Mouse (Mus musculus) brain, embryonic 18.5 days (tissue): ENCODE measurements around the gene Itgb3.
"Not testable (repeated sequence)": the region's sequence is repeated elsewhere in the genome, so short reads cannot be mapped to it uniquely, and the experiment has no call there.

Experiments
- DNase-seq: peaks from one replicate; pipeline ENCODE4 v3.0.0-alpha.2; 2012; ENCODE audit warnings: low read depth, low spot score

Itgb3 gene

DNA sequence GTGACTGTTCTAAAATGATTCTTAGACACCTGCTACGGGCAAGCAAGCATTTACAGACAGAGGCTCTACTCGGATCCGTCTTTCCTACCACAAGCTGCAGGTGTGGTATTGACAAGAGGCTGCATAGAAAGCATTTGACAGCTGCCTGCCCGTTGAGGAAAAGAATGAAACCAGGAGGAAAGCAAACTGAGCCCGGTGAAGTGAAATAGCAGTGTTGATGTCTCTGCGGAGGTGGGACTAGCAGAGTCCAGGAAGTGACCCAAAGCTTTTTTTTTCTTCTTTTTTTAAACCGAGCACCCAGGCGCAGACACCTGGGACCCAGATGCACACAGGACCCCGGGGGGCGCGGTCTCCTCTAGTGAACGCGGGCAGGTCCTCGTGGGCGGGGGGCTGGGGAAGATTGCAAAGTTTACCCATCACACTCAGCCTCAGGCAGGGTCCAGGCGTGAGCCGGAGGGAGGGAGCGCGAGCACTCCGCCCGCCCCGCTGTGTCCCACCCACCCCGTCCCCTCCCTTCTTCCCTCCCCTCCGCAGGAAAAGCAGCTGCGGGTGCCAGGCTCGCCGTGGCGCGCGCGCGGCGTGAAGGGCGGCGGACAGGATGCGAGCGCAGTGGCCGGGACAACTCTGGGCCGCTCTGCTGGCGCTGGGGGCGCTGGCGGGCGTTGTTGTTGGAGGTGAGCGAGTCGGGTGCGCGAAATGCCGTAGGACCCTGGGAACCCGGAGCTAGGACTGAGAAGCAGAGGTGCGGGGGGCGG lies at the start of gene Itgb3:
TSS of gene Itgb3 (plus strand) at position 510 of the 755 bp plus-strand sequence.
- no peak for DNase-seq

GRCm38 (mm10) chr11:104558065-104558464 lies 49.7 kb upstream of the Itgb3 start:
- DNase-seq = no peak

- no peak for DNase-seq
These were observed 49.0 kb upstream of the Itgb3 start for GRCm38 (mm10) chr11:104558651-104559403.

DNA sequence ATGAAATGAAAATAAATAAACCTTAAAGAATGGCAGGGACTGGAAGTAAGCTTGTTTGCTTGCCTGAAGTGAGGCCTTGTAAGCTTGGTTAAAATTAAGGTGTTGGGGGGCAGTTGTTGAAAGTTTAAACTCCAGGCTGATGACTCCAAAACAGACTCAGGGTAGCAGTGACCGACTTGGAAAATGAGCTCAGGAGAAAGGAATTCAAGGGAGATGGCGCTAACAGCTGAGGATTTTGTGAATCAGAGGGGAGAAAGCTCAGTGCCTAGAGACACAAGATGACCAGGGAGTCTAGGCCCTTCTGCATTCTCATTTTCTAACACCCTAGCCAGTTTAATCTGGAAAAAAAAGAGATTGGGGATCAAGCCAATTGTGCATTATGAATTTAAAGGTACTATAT lies 46.8 kb upstream of the Itgb3 start:
- DNase-seq = no peak

DNA sequence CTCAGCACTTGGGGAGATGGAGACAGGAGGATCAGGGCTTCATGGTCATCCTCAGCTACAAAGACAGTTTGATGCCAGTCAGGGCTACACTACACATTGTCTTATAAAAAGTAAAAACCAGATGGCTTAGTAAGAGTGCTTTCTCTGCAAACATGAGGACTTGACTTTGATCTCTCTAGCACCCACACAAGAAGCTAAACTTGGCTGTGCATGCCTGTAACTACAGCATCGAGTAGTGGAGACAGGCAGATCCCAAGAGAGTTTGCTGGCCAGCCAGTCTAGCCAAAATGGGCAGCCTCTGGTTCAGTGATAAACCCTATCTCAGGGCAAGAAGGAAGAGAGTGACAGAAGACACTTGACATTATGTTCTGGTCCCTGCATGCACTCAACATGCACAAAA lies 44.3 kb upstream of the Itgb3 start:
- DNase-seq = no peak

GRCm38 (mm10) chr11:104565172-104565571 lies 42.6 kb upstream of the Itgb3 start:
- no peak for DNase-seq

DNA sequence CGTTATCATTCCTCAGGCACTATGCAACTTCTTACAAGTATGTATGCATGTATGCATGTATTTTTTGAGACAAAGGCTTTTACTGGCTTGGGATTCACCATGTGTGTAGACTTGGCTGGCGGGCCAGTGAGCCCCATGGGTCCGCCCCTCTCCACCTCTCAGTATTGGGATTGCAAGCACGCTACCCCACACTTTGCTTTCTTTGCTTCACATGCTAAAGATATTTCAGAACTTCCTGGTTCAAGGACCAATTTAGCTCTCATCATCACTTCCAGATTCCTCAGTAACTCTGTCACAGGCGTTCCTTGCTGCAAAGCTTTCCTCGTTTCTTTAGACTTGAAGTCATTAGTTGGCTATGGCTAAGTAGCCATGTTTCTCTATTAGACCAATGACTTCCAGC lies 41.7 kb upstream of the Itgb3 start:
- DNase-seq = no peak

GRCm38 (mm10) chr11:104566796-104567195 lies 41.0 kb upstream of the Itgb3 start:
- DNase-seq = no peak

GRCm38 (mm10) chr11:104567736-104568135 lies 40.1 kb upstream of the Itgb3 start:
- DNase-seq = no peak

DNA sequence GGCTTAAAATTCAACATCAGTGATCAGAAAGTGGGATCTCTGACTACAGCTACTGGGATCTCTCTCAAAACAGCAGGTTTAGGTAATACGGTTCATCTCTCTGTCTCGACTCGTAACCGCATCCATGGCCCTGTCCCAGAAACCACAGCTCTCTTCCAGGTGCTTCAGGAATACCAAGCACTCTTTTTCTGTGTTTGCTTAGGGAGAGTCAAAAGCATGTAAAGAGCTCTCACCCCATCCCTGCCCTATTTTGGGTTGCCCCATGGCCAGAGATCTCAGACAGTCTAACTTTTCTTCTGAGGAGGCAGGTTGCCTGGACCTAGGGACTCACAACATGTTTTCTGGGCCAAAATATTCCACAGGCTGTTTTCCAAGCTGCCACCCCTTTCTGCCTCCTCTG lies 39.5 kb upstream of the Itgb3 start:
- no peak for DNase-seq

DNA sequence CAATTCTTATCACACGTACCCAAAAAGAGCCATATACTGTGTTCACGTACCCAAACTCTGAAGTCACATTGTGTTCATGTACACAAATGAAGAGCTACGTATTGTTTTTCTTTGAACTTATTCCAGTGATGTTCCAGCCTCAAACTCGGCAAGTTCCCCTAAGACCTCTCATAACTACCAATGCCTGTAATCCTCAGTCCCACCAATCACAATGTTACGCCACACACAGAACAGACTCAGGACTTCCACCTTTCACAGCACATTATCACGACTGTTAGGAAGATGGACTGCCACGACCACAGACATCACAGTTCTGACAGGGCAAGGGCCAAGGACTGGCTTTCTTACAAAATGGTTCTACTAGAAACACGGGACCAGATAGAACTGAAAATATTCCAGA lies 37.3 kb upstream of the Itgb3 start:
- not testable (repeated sequence) for DNase-seq

- not testable (repeated sequence) for DNase-seq
These were observed 36.4 kb upstream of the Itgb3 start for GRCm38 (mm10) chr11:104571373-104571772.

GRCm38 (mm10) chr11:104572091-104572490 lies 35.7 kb upstream of the Itgb3 start:
- DNase-seq = no peak

DNA sequence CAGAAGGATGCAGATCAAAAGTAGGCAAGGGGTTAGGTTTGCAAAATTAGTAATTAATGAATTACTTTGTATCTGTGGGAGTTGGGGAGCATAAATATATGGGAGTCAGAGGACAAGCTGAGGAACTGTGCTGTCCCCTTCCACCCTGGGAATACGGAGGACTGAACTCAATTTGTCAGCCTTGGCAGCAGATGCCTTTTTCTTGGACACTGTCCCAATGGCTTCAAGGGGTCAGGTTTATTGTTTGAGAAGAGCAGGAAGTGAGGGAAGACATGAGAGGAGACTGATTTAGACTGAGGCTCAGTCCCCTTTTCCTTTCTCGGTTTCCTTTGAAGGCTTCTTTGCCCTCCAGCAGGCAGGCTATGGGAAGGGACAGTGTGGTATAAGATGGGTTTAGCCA lies 35.2 kb upstream of the Itgb3 start:
- no peak for DNase-seq

GRCm38 (mm10) chr11:104576772-104577612 lies 30.8 kb upstream of the Itgb3 start:
- no peak for DNase-seq

- DNase-seq = no peak
These were observed 29.7 kb upstream of the Itgb3 start for GRCm38 (mm10) chr11:104578074-104578473.

DNA sequence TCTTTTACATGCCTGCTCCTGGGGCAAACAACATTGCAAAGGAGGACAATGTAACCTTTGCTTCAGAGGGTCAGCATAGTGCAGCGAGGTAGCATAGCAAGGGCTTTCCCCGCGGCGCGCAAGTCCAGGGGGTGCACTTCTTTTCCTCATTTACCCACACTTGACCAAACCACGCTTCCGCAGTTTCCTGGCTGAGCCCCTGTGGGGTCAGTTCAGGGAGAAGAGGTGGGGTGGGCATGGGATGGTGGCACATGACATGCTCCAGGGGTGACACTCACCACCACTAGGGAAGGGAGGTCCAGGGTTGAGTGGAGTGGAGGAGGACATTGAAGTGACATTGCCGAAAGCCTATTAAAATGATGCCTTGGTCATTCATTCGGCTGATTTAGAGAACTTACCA lies 28.7 kb upstream of the Itgb3 start:
- no peak for DNase-seq

DNA sequence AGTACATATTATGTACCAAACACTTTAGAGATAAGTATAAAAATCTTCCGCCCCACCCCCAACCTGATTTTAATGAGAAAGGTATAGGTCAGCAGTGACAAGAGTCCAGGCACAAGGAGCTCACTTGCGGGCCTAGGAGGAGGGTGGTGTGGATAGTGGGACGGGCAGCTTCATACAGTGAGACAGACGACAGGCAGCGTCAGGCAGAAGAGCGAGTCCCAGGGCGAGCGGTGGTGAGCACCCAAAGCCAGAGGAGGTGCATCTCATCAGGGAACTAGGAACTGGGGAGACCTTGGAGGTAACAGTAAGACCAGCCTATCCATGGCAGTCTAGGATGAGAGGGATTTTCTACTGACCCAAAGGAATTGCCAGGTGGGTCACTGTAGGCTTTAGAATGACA lies 28.2 kb upstream of the Itgb3 start:
- no peak for DNase-seq

DNA sequence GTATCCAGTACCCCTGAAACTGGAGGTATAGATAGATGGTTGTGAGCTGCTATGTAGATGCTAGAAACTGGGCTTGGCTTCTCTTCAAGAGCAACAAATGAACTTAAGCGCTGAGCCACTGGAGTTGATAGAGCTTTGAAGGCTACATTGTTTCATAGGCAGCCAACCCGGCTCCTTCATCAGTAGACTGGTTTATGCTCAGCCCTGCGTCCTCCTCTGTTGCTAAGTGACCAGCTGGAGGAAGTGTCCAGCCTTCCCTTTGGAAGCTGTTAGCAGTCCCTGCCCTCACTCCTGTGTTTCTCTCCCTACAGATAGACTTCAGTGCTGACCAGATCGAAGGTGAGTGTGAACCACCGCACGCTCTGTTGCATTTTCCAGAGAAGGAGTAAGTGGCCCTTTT lies 27.7 kb upstream of the Itgb3 start:
- no peak for DNase-seq

- no peak for DNase-seq
These were observed 27.2 kb upstream of the Itgb3 start for GRCm38 (mm10) chr11:104580606-104581005.

- DNase-seq = no peak
These were observed 26.1 kb upstream of the Itgb3 start for GRCm38 (mm10) chr11:104581446-104582307.
